Mouse (Mus musculus): ENCODE data around the gene Phactr1.

The Phactr1 gene

DNA sequence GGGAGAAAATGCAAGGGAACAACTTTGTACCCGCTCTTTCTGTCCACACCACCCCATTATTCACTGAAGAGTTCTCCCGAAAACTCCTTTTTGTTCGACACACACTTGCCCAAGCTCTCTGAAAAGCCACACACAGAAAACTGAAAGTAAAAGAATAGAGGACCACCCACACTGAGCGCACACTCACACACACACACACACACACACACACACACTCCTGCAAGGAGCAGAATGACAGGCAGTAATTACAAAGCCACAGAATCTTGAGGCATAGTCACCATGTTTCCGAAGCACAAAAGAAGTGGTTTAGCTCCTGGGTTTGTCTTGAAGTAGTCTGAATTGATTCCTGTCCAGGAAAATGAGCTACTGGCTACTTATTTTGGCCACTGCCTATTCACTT, 296.5 kb downstream of the Phactr1 start:
- no peak for DNase-seq (ENCODE audit: low spot score)

DNA sequence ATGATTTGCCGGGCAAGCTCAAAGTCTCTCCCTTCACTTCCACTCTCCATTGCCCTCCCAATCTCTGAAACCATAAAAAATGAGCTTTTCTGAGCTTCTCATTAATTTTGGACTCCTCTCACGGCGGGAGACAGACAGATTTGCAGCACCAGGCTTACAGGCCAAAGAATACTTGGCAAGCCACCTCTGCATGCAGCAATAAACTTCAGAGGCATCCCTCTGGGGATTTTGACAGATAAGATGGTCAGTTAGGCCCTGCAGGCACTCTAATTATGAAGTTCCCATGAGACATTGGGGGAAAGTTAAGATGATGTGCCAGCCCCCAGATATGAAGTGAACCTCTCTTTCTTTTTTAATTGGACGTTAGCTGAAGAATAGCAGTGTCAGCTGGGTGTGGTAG, 300.2 kb downstream of the Phactr1 start:
- DNase-seq (ENCODE audit: low spot score) = no peak

DNA sequence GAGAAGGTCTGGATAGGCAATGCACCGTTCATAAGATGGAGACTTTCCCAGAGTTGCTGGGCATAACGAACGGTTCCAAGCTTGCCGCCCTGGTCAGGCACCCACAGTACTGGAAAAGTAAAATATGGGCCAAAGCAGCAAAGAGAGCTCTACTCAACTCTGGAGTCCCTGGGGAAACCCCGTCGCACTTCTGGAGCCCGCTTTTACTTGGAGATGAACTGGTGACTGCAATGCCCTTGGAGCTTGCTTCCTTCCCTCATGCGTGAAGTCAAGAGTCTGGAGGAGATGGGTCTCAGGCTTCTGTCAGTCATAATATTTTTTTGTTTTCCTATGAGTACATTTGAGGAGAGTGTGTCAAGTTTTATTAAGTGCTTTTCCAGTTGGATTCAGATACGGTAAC, 302.2 kb downstream of the Phactr1 start:
- no peak for DNase-seq (ENCODE audit: low spot score)

DNA sequence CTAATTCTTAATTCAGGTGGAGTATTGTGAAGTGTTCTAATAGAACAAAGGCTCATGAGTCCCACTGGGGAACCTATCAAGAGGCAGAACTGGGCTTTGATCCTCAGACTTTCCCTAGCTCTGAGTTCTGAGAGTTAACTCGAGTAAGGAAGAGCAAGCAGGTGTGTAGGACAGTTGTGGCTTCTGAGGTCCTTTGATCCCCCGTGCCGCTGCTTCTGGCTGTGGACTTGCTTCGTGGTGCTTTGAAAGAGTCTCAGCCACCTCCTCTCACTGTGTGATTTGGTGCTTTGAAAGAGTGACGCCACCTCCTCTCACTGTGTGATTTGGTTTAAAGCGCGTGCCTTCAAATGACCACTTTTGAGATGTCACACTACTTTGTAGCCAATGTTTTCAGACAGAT, 305.4 kb downstream of the Phactr1 start:
- no peak for DNase-seq (ENCODE audit: low spot score)

DNA sequence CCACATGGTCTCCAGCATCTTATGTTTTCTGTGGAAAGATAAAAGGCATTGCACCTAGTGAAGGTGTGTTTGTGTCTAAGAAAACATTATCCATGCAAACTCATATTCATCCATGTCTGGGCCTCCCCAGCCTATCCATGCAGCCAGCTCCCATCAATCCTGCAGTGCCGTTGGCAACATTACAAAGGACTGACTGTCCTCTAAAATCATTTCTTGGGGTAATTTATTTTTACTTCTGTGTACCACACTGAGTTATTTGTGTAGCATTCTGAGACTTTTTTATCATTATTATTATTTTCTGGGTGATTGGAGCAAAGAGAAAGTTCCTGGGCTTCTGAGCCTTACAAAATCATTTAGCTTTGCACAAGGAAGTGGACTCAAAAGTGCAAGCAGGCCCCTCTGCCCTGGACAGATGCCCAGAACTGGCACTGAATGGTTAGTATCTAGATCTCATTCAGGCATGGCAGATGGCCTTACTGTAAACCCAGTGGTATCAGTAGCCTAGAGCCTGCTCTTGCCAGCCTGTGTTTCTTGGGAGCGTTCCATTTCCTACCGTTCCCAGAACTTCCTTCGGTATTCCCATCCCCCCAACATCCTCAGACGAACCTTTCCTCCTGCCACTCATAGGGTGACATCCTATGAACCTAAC, 307.6 kb downstream of the Phactr1 start:
- DNase-seq (ENCODE audit: low spot score) = no peak

DNA sequence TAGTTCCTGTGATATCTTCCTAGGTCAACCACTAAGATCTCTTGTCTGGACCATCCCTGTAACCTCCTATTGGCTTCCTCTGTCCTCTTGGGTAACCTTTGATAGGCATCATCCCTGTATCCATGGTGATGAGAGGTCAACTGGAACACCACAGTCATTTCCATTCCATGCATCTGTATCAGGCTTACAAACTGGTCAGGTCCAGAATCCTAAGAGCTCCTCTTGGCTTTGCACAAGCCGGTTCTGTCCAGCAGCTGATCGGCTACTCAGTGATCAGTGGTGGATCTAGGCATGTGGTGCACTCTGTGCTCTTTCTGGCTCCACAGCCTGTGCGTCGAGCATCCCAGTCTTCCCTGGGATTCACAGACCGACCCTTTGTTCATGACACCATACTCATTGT, 309.1 kb downstream of the Phactr1 start:
- no peak for DNase-seq (ENCODE audit: low spot score)

DNA sequence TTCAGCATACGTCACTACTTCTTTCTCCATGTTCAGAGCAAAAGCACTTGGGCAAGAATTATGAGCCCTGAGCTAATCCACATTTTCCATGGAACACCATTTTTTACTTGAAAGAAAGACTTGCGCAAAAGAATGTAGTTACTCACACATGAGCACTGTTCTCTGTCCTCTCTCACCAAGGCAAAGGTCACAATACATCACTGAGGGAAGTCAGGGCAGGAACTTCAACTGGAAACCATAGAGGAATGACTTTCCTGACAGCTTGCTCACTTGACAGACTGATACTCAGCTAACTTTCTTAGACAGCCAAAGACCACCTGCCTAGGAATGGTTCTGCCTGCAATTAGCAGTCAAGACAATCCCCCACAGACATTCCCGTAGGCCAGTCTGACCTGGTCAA, 309.6 kb downstream of the Phactr1 start:
- DNase-seq (ENCODE audit: low spot score) = no peak

DNA sequence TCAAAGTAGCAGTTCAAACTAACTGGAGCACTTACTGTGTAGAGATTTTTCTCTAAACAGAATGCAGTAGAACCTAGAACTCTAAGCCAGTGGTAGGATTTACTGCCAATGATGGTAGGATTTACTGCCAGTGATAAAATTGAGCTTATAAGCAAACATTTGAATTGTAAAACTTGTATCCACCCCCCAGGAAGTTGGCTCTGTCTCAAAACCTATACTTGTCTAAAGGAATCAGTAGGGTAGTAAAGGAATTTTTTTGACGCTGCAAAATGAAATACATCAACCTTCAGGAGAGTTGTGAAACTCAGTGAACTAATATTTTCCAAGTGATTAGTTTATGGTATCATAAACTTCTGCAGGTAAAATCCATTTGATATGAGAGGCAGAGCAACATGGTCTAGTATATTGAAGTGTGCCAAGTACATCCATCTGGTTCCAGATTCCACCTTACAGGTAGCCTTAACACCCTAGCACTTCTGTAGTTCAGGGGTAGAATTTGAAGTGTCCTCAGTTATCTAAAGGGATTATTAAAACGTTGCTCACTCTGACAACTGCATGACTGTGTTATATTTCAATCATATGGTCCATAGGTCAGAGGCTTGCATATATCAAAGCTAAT, 310.2 kb downstream of the Phactr1 start:
- no peak for DNase-seq (ENCODE audit: low spot score)

DNA sequence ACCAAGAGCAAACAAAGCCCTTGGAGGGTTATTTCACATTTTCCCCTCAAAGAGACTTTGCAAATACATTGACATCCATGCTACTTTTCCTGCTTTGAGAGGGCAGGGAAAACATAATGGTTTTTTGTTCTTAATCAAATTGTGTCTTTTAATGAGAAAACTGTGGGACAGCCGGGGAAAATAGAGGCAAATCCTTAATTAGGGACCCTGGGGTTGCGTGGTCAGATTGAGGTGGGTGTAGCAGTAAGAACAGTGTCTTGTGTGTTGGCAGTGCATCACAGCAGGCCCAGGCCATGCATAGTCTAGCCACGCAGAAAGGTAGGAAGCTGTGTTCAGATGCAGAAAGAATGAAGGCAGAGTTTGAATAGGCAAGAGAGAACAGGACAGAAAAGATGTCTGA, 310.7 kb downstream of the Phactr1 start:
- DNase-seq (ENCODE audit: low spot score) = no peak

DNA sequence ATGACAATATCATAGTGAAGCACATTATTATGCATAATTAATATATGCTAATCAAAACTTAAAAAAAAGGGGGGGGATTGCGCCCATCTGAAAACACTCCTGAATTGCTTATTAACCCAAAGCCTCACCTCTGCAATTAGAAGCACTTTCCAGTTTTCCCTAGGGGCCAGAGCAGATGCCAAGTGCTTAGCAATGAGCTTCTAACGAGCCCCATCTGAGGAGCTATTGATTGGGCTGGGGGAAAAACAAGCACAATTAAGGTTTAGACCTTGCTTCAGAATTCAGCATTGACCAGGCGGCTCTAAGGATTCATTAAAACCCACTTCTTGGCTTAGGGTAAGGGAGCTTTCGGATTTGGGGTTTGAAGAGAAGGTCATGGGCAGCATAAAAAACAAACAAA, 311.9 kb downstream of the Phactr1 start:
- no peak for DNase-seq (ENCODE audit: low spot score)

DNA sequence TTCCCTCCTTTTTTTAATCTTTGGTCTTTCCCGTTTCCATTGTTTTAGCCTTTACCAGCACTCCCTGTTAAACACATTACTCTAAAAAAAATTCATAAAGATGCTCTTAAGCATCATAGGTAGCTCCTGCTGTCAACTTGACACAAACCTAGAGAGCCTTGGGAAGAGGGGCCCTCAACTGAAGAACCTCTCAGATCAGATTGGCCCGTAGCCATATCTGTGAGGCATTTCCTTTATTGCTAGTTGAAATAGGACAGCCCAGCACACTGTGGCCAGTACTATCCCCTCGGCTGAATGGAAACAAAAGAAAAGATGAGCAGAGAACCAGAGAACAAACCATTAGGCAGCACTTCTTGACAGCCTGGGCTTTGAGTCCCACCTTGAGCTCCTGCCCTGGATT, 313.9 kb downstream of the Phactr1 start:
- DNase-seq (ENCODE audit: low spot score) = no peak

DNA sequence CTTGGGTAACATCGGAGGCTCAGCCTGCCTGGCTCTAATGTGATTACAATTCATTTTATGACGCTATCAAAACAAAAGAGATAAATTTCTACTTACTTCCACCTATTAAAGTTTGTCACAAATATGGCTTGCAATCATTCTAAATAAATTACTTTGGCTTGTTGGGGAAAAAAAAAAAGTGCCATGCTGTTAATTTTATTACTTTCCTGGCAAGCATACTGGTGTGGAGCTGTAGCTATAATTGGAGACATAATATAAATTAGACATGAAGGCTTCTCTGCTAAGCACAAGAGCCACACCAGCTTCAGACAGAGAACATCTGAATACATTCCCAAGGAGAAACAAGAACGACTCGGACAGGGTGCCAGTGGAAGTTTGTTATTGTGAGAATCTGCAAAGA, 315.8 kb downstream of the Phactr1 start:
- DNase-seq (ENCODE audit: low spot score) = no peak

DNA sequence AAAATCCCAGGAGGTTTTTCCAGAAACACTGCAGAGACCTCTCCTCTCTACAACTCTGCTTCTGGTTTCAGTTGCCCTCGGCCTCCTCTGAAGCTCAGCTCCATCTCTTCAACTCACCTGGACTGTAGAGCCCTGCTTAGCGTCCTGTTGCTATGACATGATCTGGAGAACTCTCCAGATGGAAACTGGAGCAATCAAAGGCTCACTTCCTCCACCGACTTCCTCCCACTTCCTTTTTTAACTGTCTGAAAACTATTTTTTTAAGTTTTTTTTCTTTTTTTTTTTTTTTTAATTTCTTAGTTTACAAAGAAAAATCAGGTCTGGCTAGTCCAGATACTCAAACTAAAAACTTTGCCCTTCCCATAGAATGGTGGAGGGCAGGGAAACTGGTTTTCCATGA, 318.9 kb downstream of the Phactr1 start:
- no peak for DNase-seq (ENCODE audit: low spot score)

DNA sequence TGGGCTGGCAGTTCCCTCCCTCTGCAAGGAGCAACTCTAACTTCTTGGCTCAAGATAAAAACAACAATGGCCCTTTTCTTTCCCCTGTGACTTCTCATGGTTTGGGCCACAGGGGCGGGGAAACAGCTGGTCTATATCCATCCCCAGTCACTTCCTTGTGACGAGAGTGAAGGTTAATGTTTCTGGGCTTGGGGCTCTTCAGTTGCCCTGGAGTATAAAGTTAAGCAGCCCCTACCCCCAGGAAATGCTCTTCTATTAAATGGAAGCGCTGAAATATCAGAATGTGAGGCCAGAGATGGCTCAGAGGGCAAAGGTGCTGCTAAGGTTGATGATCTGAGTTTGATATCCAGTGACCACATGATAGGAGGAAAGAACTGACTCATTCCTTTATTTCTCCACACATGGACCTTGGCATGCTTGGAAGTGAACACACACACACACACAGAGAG, 324.7 kb downstream of the Phactr1 start:
- DNase-seq (ENCODE audit: low spot score) = no peak

DNA sequence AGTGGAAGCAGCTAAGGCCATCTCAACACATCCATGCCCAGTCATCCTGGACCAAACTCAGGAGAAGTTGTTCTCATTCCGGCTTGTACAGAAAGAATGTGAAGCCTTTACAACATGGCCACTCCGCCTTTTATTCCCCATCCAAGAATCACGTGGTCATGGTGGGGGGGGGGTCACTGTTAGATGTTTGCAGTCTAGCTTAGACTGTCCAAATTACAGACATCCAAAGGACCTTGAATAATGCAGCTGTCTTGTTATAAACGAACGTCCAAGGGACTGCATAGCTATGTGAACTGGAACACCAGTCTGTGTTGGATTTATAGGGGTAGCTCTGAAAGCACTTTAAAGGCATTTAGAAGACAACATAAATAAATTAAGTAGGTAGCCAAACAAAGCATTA, 328.0 kb downstream of the Phactr1 start:
- no peak for DNase-seq (ENCODE audit: low spot score)

DNA sequence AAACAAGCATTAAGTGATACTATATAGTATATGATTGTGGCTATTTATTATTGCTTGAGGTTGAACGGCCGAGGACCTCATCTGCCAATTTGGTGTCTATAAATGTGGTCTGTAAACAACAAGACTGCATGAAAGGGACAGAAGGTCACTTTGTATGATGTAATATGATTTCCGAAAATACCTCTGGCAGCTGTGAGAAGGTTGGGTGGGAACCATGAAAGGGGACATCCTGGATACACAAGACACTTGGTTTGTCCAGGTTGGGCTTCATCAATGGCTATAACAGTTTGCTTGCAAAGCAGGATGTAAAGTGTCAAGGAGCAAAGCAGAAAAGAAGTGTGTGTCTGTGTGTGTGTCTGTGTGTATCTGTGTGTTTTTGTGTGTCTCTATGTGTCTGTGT, 329.2 kb downstream of the Phactr1 start:
- DNase-seq (ENCODE audit: low spot score) = no peak

DNA sequence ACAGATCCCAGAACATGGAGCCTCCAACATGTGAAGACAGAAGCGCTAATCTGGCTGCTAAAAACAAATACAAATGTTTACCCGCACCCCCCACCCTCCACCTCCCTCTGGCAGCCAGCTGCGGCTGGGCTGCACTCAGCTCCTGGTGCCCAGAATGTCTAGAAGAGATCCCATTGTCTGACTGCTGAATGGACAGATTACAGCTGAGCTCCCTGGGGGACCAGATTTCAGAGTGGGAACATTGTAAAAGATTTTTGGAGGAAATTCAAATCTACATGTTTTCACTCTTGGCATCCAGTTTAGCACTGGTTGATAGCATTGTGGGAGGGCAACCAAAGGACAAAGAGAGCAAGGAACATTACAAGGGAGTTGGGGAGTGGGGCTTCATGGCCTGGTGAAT, 331.1 kb downstream of the Phactr1 start:
- DNase-seq (ENCODE audit: low spot score) = no peak

DNA sequence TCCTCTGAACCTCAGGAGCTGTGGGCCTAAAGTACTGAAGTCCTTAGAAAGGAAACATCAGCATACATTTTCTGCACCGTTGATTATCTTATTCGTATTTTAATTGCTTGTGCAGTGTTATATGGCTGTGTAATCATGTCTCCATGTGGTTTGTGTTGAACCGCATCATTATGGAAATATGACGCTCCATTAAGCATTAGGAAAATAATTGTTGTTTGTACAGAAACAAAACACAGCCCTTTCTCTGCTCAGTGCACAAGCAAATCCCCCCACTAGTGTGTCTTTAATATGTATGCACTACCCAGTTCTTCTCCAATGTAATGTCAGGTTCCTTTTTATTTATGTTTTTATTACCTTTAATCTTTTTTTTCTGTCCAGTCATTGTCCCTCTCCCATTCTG, 333.6 kb downstream of the Phactr1 start:
- DNase-seq (ENCODE audit: low spot score) = no peak

DNA sequence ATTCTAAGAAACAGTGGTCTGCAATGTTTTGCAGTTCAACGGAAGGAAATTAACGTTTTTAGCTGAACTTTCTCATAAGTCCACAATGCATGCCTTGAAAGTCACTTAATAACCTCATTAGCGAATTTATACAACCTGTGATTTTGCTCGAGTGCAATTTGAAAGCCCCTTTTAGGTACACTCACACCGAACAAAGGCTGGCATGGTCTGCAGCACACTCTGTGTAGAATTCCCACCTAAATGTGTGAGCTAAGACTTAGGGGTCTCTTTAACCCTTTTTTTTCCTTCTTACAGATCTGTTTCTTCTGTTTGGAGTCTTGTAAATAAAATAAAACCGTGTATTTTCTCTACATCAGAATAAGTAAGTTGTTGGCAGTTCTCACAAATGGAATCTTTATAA, 335.3 kb downstream of the Phactr1 start:
- DNase-seq (ENCODE audit: low spot score) = no peak

DNA sequence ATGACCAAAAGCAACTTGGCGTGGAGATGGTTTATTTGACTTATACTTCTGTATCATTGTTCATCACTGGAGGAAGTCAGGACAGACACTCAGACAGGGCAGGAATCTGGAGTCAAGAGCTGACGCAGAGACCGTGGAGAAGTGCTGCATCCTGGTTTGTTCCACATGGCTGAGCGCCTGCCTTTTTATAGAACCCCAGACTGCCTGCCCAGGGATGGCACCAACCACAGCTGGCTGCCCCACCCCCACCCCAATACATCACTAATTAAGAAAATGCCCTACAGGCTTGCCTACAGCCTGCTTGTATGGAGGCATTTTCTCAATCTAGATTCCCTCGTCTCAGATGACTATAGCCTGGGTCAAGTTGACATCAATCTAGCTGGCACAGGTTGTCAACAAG, 338.4 kb downstream of the Phactr1 start:
- DNase-seq (ENCODE audit: low spot score) = no peak

DNA sequence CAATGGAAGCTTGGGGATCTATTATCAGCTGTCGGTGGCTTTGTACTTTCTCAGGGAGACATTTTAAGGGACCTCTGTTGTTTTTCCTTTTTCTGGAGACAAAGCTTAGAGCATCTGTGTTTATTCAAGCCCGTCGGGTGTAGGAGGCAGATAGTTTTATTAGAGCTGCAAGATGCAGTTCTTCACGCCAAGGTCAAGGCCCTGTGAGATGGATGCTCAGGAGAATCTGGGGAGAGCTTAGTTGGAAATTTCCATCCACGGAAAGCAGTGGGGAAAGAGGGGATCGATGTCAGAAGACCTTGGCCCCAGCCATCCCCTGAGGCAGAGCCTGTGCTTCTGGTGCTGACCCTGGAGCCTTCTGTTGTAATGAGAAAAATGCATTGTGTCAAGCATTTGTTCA, 340.6 kb downstream of the Phactr1 start:
- DNase-seq (ENCODE audit: low spot score) = no peak

DNA sequence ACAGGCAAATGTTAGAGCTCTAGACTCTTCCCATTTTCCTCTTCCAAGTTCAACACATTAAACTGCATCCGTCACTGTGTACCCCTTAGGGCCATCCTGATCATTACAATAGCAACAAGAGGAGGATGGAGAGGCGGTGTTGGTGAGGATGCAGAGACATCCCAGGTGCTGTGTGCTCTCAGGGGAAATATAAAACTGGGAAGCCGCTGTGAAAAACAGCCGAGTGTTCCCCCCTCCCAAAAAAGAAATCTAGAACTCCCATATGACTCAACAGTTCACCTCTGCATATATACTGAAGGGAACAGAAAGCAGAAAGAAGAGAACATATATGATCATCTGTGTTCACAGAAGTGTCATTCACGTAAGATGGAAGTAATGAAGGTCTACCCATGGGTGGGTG, 342.6 kb downstream of the Phactr1 start:
- DNase-seq (ENCODE audit: low spot score) = no peak

DNA sequence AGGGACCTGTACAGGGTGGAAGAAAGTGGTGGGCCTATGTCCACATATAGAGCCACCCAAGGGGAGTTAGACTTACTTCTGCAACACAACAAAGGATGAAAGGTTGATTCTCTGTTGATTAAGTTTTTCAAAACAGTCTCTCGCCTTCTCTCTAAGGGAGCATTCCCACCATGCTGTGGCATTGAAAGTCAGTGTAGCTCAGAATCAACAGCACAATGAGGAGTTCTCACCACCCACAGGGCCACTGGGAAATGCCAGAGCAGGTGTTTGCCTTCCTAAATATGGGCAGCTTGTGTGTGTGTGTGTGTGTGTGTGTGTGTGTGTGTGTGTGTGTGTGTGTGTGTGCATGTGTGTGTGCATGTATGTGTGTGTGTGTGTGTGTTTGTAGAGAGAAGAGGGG, 347.1 kb downstream of the Phactr1 start:
- DNase-seq (ENCODE audit: low spot score) = no peak

DNA sequence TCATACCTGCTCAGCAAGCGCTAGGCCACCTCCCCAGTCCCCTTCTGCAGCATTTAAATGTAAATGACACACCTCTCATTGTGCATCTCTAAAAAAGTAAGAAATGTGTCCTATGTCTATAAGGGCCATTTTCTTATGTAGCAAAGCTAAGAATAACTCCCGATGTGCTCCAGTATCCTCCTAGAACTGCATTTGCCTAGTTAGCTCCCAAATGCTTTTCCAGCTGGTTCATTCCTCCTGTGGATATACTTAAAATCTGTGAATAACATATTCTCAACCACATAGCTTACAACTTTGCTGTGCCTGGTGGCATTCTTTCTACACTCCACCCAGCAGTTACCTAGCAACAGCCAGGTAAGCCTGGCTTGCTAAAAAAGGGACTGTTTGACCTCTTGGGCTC, 349.8 kb downstream of the Phactr1 start:
- no peak for DNase-seq (ENCODE audit: low spot score)

Data from yolk sac, embryonic 10.5 days (tissue).